Mouse (Mus musculus): Measurements from ENCODE around the gene 1700001C19Rik. TPM values are rescaled to one million over a fixed set of nuclear protein-coding genes. Genes with fewer than 3 reads are reported as not detected.

1700001C19Rik gene
- polyA plus RNA-seq, 1 experiment from 2014 or later: not detected

DNA sequence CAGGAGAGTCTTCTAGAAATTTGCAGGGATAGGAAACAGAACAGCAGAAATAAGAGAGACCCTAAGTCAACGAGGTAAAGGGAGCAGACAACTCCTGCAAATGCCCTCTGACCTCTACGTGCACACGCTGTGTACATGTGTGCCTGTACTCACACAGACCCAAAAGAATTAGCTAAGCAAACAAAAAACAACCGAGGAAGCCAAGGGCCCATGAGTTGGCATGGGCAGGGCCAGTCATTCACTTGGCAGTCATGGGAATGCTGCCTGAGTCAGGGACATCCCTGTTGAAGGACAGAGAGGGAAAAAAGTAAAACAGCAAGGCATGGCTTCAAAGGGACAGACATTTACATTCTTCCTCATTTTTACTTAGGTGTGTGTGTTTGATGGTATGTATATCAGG lies 53.9 kb downstream of the 1700001C19Rik start:
- 0 out of 2 replicates have a peak, but pooled peaks cover 7% of the 10 kb centered on the region for H3K27me3 ChIP-seq (replicated peaks; ENCODE audit: low read depth, poor library complexity, severe bottlenecking)
- H3K9me3 ChIP-seq: no peaks in the 10 kb centered on the region
- no peak overlapping the region for H3K27ac ChIP-seq (replicated peaks)
- no peak for DNase-seq (ENCODE audit: low spot score)
- H3K4me3 ChIP-seq: no peak overlapping the region
- H3K4me1 ChIP-seq: peaks cover 10% of the 10 kb centered on the region
- WGBS: 86% methylated on average over 4 of the region's 4 CpGs
- peaks cover 40% of the 10 kb centered on the region for H3K36me3 ChIP-seq (replicated peaks)

DNA sequence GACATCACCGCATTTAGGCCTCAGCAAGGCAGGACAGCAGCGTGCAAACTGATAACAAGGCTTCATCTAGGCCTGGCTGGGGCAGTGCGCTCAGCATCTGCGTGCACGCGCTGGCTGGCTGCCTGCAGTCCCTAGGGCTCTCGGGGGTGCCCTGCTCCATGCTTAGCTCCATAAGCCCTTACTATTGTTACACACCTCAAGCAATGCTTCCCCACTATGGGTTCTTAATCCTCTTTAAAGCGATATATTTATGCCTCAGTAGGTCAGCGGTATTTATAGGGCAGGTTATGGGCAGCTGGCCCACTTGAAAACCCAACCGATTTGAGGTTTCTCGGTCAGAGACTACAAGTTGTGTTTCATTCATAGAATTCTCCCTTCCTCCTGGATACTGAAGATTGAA lies 55.3 kb downstream of the 1700001C19Rik start:
- Histone ChIP-seq H3K4me3 (no peak overlapping the region), H3K9me3 (no peaks in the 10 kb centered on the region), H3K27ac (replicated peaks) (no peak overlapping the region), H3K4me1 (peaks cover 10% of the 10 kb centered on the region), H3K27me3 (replicated peaks; ENCODE audit: low read depth, poor library complexity, severe bottlenecking) (0 out of 2 replicates have a peak, but pooled peaks cover 7% of the 10 kb centered on the region), H3K36me3 (replicated peaks) (peaks cover 54% of the 10 kb centered on the region)
- DNase-seq (ENCODE audit: low spot score): no peak
- 78% methylated on average over 11 of the region's 11 CpGs for WGBS

DNA sequence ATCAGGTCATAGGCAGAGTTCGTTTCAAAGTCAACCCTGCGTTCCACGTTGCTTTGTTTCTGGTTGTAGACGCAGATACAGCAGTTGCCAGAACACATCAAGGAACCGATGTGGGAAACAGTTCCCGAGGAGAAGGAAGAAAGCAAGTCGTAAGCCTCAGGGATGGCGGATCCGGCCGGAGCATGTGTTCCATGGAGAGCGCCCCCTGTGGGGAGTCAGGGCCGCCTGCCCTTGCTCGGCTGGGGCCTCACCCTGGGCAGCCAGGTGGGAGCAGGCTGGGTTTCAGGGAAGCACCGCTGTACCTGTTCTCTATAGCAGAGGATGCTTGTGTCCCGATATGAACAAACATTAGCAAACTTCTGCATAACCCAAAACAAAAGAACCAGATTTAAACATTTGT lies 59.0 kb downstream of the 1700001C19Rik start:
- 84% methylated on average over 15 of the region's 15 CpGs for WGBS
- peaks cover 81% of the 10 kb centered on the region for H3K36me3 ChIP-seq (replicated peaks)
- H3K4me1 ChIP-seq: no peaks in the 10 kb centered on the region

DNA sequence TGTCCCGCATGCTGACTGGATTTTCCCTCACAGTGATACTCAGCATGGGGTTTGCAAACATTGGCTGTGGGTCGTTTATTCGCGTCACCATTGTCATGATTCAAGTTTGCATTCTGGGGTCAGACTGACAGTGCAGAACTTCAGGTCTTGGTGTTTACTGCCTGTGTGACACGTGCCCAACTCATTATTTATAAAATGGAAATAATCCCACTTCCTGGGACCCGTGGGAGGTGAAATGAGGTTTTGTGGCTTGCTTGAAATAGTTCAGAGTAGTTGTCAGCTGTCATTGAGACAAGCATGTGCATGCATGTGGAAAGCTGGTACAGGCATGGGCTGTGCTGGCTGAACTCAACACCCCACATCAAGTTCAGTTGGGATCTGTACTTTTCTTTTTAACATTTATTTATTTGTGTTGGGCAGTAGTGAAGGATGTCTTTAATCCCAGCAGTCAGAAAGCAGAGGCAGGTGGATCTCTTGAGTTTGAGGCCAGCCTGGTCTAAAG lies 60.3 kb downstream of the 1700001C19Rik start:
- Histone ChIP-seq H3K36me3 (replicated peaks) (peaks cover 94% of the 10 kb centered on the region), H3K27ac (replicated peaks) (no peak overlapping the region), H3K4me1 (no peaks in the 10 kb centered on the region), H3K27me3 (replicated peaks; ENCODE audit: low read depth, poor library complexity, severe bottlenecking) (no peaks in the 10 kb centered on the region), H3K9me3 (no peaks in the 10 kb centered on the region), H3K4me3 (no peak overlapping the region)
- 93% methylated on average over 6 of the region's 6 CpGs for WGBS
- DNase-seq (ENCODE audit: low spot score): no peak

More for the DNA sequence above, 59.0 kb downstream of the 1700001C19Rik start:
- Histone ChIP-seq H3K9me3 (no peaks in the 10 kb centered on the region), H3K4me3 (no peak overlapping the region), H3K27ac (replicated peaks) (no peak overlapping the region), H3K27me3 (replicated peaks; ENCODE audit: low read depth, poor library complexity, severe bottlenecking) (no peaks in the 10 kb centered on the region)
- DNase-seq (ENCODE audit: low spot score): no peak

DNA sequence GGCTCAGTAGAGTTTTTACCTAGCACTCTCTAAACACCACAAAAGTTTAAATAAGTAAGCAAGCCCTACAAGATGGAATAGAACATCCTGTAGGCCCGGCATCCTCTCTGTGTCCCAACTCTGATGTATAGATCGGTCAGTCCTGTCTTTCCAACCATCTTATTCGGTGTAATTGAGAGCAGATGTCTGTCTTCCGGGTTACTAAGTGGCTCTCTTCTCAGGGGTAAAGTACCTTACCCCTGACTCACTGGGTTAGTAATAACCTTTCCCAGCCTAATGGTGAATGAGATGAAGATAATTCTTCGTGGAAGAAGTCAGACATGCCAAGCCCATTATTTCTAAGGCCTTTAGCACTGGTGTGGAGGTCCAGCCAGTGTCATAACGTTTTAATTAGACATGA lies 63.2 kb downstream of the 1700001C19Rik start:
- no peak overlapping the region for H3K27ac ChIP-seq (replicated peaks)
- WGBS: 63% methylated on average over 6 of the region's 6 CpGs
- H3K27me3 ChIP-seq (replicated peaks; ENCODE audit: low read depth, poor library complexity, severe bottlenecking): no peaks in the 10 kb centered on the region
- DNase-seq (ENCODE audit: low spot score): no peak
- H3K4me1 ChIP-seq: peaks cover 15% of the 10 kb centered on the region
- peaks cover 71% of the 10 kb centered on the region for H3K36me3 ChIP-seq (replicated peaks)
- no peaks in the 10 kb centered on the region for H3K9me3 ChIP-seq
- H3K4me3 ChIP-seq: no peak overlapping the region

DNA sequence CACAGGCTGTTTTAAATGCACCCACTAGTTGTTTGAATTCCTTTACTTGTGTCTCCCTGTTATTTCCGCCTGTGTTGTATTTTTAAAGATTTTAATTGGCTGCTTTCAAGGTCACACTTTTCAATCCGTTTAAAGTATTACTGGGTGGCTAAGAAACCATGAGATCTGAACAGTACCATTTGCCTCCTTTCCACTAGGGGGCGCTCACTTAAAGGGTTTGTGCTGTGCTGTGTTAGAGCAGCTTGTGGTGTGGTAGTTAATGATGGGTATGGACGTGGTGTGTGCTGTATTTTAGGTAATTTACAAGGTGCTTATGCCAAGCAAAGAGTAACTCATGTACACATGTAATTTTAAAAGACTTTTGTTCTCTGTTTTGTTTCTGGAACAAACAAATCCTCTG lies 65.7 kb downstream of the 1700001C19Rik start:
- H3K36me3 ChIP-seq (replicated peaks): peaks cover 45% of the 10 kb centered on the region
- no peak overlapping the region for H3K4me3 ChIP-seq
- H3K9me3 ChIP-seq: no peaks in the 10 kb centered on the region
- no peak overlapping the region for H3K27ac ChIP-seq (replicated peaks)
- H3K27me3 ChIP-seq (replicated peaks; ENCODE audit: low read depth, poor library complexity, severe bottlenecking): peaks cover 12% of the 10 kb centered on the region
- peaks cover 15% of the 10 kb centered on the region for H3K4me1 ChIP-seq
- peak; percentile 70 for DNase-seq (ENCODE audit: low spot score)
- WGBS: 18% methylated on average over 4 of the region's 4 CpGs

DNA sequence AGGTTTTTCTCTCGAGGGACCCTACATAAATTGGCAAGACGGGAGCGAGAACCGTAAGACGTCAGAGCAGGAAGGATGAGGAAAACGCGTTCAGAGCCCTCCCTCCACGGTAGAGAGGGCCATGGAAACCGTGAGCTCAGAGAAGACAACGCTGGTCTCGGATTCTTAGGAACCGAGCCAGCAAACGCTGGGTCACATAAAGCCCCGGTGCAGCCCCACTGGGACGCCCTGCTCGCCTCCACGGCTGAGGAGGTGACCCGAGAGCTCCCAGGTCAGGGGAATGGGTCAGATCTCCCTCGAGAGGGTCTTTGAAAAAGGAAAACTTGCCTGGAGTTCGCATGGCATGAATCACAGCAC lies 68.1 kb downstream of the 1700001C19Rik start:
- Histone ChIP-seq H3K4me3 (peak overlapping the region; percentile 79), H3K4me1 (peaks cover 15% of the 10 kb centered on the region), H3K27ac (replicated peaks) (peak overlapping the region; percentile 85), H3K27me3 (replicated peaks; ENCODE audit: low read depth, poor library complexity, severe bottlenecking) (peaks cover 27% of the 10 kb centered on the region), H3K9me3 (no peaks in the 10 kb centered on the region), H3K36me3 (replicated peaks) (peaks cover 22% of the 10 kb centered on the region)
- under 1% methylated on average over 20 of the region's 20 CpGs for WGBS
- DNase-seq (ENCODE audit: low spot score): no peak

DNA sequence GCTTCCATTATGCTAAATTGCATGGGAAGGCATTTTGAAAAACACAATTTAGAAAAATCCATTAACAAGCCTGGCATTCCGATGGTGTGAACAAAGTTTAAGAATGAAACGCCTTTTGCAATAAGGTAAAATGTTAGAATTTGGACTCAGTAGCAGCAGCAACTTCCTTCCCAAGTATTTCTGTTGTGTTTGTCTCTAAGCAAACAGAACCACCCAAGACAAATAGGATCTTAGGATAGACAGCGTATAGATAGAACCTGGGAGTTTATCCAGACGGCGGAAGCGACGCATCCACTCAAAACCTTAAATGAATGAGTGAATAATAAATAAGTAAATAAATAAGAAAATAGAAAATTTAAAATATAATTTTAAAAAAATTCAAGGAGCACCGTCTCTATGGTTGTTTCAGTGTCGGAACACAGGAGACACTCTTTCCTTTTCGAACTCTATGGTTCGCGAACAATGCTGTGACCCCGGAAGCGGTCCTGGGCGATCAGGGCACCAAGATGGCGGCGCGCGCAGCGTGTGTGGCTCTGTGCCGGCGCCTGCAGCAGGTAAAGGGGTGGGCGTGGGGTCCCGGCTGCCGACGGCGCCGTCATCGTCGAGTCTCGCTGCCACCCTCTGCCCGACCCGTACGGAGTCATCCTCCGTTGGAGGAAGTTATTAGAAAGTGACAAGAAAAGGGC lies 68.6 kb downstream of the 1700001C19Rik start, which contains the start of gene Mrps10:
Mrps10 (plus strand) TSS at position 487 of the 686 bp plus-strand sequence.
- Histone ChIP-seq H3K4me1 (peaks cover 15% of the 10 kb centered on the region), H3K9me3 (no peaks in the 10 kb centered on the region), H3K27ac (replicated peaks) (peak within 1 kb of the TSS; percentile 85), H3K4me3 (peak within 1 kb of the TSS; percentile 79), H3K36me3 (replicated peaks) (peaks cover 16% of the 10 kb centered on the region), H3K27me3 (replicated peaks; ENCODE audit: low read depth, poor library complexity, severe bottlenecking) (peaks cover 27% of the 10 kb centered on the region)
- peak; percentile 92 for DNase-seq (ENCODE audit: low spot score)
- 4% methylated on average over 35 of the region's 35 CpGs for WGBS

Other genes starting within 250 kb of the 1700001C19Rik start
- gene Mrps10, start 68.5 kb downstream of the 1700001C19Rik start, polyA plus RNA-seq (2016; fragmentation: Nextera tagmentation; extraction: Ambion mirVana): 90.0 and 96.0 TPM in 2 replicates
- gene Guca1b, start 52.0 kb downstream of the 1700001C19Rik start, polyA plus RNA-seq (2016; fragmentation: Nextera tagmentation; extraction: Ambion mirVana): 1.2 and 1.7 TPM in 2 replicates
- 0.41 and 0.81 TPM in 2 replicates for gene Guca1a, start 36.8 kb downstream of the 1700001C19Rik start, polyA plus RNA-seq (2016; fragmentation: Nextera tagmentation; extraction: Ambion mirVana)
- 0.27 and 0.36 TPM in 2 replicates for gene AI661453, start 761 bp downstream of the 1700001C19Rik start, polyA plus RNA-seq (2016; fragmentation: Nextera tagmentation; extraction: Ambion mirVana)
- 32.0 and 35.3 TPM in 2 replicates for gene Taf8, start 64.9 kb upstream of the 1700001C19Rik start, polyA plus RNA-seq (2016; fragmentation: Nextera tagmentation; extraction: Ambion mirVana)
- gene Ccnd3, start 67.7 kb upstream of the 1700001C19Rik start, polyA plus RNA-seq (2016; fragmentation: Nextera tagmentation; extraction: Ambion mirVana): 325 and 335 TPM in 2 replicates
- gene Bysl, start 174.1 kb upstream of the 1700001C19Rik start, polyA plus RNA-seq (2016; fragmentation: Nextera tagmentation; extraction: Ambion mirVana): 43.8 and 44.7 TPM in 2 replicates
- gene Med20, start 174.2 kb upstream of the 1700001C19Rik start, polyA plus RNA-seq (2016; fragmentation: Nextera tagmentation; extraction: Ambion mirVana): 46.7 and 48.9 TPM in 2 replicates
- gene Gm20517, start 174.2 kb upstream of the 1700001C19Rik start, polyA plus RNA-seq (2016; fragmentation: Nextera tagmentation; extraction: Ambion mirVana): 1.6 and 2.4 TPM in 2 replicates
- 4.1 and 5.4 TPM in 2 replicates for gene Usp49, start 193.3 kb upstream of the 1700001C19Rik start, polyA plus RNA-seq (2016; fragmentation: Nextera tagmentation; extraction: Ambion mirVana)